Mouse (Mus musculus) myocyte (in vitro differentiated cells): ENCODE measurements around the gene Galnt18. TPM values are rescaled to one million over a fixed set of nuclear protein-coding genes. Genes with fewer than 3 reads are reported as not detected.

Source experiments
- H3K27me3 ChIP-seq: one replicate; pipeline ENCODE4 v1.6.1; 2011; ENCODE audit not compliant: control insufficient read depth, insufficient read depth, insufficient read length
- H3K36me3 ChIP-seq: one replicate; pipeline ENCODE4 v1.6.1; 2011; ENCODE audit not compliant: control insufficient read depth, insufficient read depth
- H3K4me2 ChIP-seq: one replicate; pipeline ENCODE4 v1.6.1; 2011; ENCODE audit warnings: low read depth, control low read depth
- H3K4me3 ChIP-seq: one replicate; pipeline ENCODE4 v1.5.1; 2011; ENCODE audit warnings: mild to moderate bottlenecking, control low read depth, moderate library complexity
- H3K79me2 ChIP-seq: one replicate; pipeline ENCODE4 v1.6.1; 2011; ENCODE audit not compliant: control insufficient read depth, insufficient read depth
- H3ac ChIP-seq: one replicate; pipeline ENCODE4 v1.6.1; 2011; ENCODE audit not compliant: control insufficient read depth, insufficient read length
- CEBPB ChIP-seq: IDR thresholded peaks from 2 replicates; pipeline ENCODE4 v1.6.1; 2011; ENCODE audit warnings: mild to moderate bottlenecking, moderate library complexity; ENCODE audit not compliant: poor library complexity, insufficient read depth, severe bottlenecking
- E2F4 ChIP-seq: IDR thresholded peaks from one replicate; pipeline ENCODE4 v1.6.1; 2011; ENCODE audit warnings: mild to moderate bottlenecking, control low read depth, moderate library complexity; ENCODE audit not compliant: insufficient read depth
- MAX ChIP-seq: IDR thresholded peaks from one replicate; pipeline ENCODE4 v1.6.1; 2011; ENCODE audit warnings: low read depth, mild to moderate bottlenecking, control low read depth
- MYOD1 ChIP-seq, 3 experiments: IDR thresholded peaks; one replicate each; pipeline ENCODE4 v1.6.1; 2011; ENCODE audit warnings: control low read depth in 2 of 3, low read depth in 2 of 3, mild to moderate bottlenecking in 2 of 3, moderate library complexity in 1 of 3; ENCODE audit not compliant: insufficient read length in 2 of 3, control insufficient read depth in 1 of 3
- MYOG ChIP-seq, 3 experiments: IDR thresholded peaks; one replicate each; pipeline ENCODE4 v1.6.1; 2011; ENCODE audit warnings: control low read depth in 2 of 3, low read depth in 2 of 3, mild to moderate bottlenecking in 2 of 3; ENCODE audit not compliant: insufficient read length in 2 of 3, control insufficient read depth in 1 of 3, insufficient read depth in 1 of 3
- POLR2A ChIP-seq: IDR thresholded peaks from one replicate; pipeline ENCODE4 v1.6.1; 2011; ENCODE audit warnings: low read depth, mild to moderate bottlenecking, control low read depth, moderate library complexity; ENCODE audit not compliant: insufficient read length
- POLR2AphosphoS2 ChIP-seq: IDR thresholded peaks from one replicate; pipeline ENCODE4 v1.6.1; 2011; ENCODE audit warnings: low read depth, control low read depth; ENCODE audit not compliant: insufficient read length
- REST ChIP-seq: IDR thresholded peaks from one replicate; pipeline ENCODE4 v1.6.1; 2011; ENCODE audit warnings: mild to moderate bottlenecking, control low read depth, moderate library complexity; ENCODE audit not compliant: insufficient read depth, insufficient read length
- SRF ChIP-seq: IDR thresholded peaks from one replicate; pipeline ENCODE4 v1.6.1; 2011; ENCODE audit warnings: low read depth; ENCODE audit not compliant: control insufficient read depth, insufficient read length
- TCF12 ChIP-seq: IDR thresholded peaks from one replicate; pipeline ENCODE4 v1.6.1; 2011; ENCODE audit warnings: mild to moderate bottlenecking, control low read depth; ENCODE audit not compliant: poor library complexity, insufficient read depth, severe bottlenecking
- USF1 ChIP-seq: IDR thresholded peaks from one replicate; pipeline ENCODE4 v1.6.1; 2011; ENCODE audit warnings: low read depth, mild to moderate bottlenecking, control low read depth, moderate library complexity
- polyA plus RNA-seq: library from polyadenylated mRNA; unstranded; fragments of >200 nt; fragmentation: generic; extraction: Trizol; gene quantifications from one replicate; pipeline ENCODE4 v1.2.1, GENCODE M21; 2012; ENCODE audit warnings: missing spikeins

The Galnt18 gene
- polyA plus RNA-seq, 1 experiment, result 16.4 TPM

DNA sequence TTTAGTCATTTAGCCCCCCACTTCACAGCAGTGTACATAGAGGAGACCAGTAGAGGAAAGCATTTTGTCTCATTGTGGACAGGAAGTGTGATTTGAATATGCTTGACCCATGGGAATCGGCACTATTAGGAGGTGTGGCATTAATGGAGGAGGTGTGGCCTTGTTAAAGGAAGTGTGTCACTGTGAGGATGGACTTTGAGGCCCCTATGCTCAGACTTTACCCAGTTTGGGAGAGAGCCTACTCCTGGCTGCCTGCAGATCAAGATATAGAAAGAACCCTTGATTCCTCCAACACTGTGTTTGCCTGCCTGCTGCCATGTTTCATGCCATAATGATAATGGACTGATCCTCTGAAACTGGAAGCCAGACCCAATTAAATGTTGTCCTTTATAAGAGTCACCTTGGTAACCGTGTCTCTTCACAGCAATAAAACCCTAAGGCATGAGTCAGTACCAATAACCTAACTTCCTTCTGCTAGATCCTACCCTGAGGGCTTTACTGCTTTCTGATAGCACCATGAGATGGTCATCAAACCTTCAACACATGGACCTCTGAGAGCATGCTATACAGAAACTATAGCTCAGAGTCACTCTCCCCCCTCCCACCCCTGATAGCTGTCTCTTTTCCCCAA, 175.1 kb downstream of the Galnt18 start:
- no peak for TF ChIP-seq SRF
- TF ChIP-seq TCF12, result no peak
- TF ChIP-seq MYOD1 (IDR thresholded peaks at IDR 0.05; ENCODE audit: control insufficient read depth in 1 of 3, insufficient read length in 2 of 3, low read depth in 2 of 3), result no peak
- Histone ChIP-seq H3K4me3 (no peak overlapping the region), H3K27me3 (no peaks in the 10 kb centered on the region), H3ac (no peak overlapping the region), H3K4me2 (no peak overlapping the region), H3K79me2 (no peaks in the 10 kb centered on the region), H3K36me3 (no peaks in the 10 kb centered on the region)

DNA sequence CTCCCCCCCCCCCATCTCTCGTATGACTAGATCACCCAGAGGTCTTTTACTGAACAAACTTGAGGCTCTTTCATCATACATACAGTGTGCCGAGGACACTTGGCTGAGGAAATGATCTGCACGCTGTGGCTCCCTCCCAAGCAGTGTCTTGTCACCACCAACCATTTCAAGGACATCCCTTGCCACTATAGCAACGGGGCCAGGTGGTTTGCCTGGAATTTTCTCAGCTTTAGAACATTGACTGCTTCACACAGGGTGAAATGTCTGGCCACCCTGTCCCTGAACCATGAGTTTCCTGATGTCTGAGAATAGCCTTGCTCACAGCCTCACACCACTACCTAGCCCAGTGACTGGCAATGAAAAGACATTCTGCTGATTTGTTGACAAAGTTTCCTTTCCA, 176.6 kb downstream of the Galnt18 start:
- no peak overlapping the region for H3K4me2 ChIP-seq
- H3K36me3 ChIP-seq, result no peaks in the 10 kb centered on the region
- H3ac ChIP-seq, result no peak overlapping the region
- TF ChIP-seq MAX (no peak), POLR2AphosphoS2 (no peak), MYOD1 (IDR thresholded peaks at IDR 0.05; ENCODE audit: control insufficient read depth in 1 of 3, insufficient read length in 2 of 3, low read depth in 2 of 3) (no peak), MYOG (IDR thresholded peaks at IDR 0.05; ENCODE audit: control insufficient read depth in 1 of 3, insufficient read depth in 1 of 3, insufficient read length in 2 of 3, low read depth in 2 of 3) (no peak)
- H3K79me2 ChIP-seq, result no peaks in the 10 kb centered on the region
- H3K4me3 ChIP-seq, result no peak overlapping the region
- no peaks in the 10 kb centered on the region for H3K27me3 ChIP-seq

DNA sequence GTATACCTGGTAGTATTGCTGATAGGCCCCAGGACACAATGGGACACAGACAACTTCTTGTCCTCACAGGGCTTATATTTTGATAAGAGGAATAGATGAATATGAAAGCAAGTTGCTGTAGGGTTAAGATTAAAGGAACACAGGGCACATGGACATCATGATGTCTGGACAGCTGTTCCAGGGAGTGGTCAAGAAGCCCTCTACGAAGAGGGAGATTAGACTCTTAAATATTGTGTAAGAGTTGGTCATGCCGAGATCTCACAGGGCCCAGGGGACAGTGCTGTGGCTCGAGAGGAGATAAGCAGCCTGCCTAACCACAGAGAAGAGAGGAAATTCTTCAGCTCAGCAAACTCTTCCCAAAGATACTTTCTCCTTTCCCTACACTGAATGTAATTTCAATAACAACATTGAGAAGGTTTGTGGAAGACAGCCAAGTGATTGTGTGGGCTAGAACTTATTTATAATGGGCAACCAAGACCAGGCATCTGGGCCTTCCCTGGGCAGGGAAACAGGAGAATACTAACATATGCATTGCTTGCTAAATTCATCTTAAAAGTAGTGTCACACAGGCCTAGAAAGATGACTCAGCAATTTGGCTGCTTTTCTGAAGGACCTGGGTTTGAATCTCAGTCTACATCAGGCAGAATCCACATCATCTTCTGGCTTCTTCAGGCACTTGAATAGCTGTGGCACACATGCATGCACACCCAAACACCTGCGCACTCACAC, 178.3 kb downstream of the Galnt18 start:
- no peaks in the 10 kb centered on the region for H3K79me2 ChIP-seq
- no peak overlapping the region for H3ac ChIP-seq
- no peak overlapping the region for H3K4me3 ChIP-seq
- TF ChIP-seq MYOD1 (IDR thresholded peaks at IDR 0.05; ENCODE audit: control insufficient read depth in 1 of 3, insufficient read length in 2 of 3, low read depth in 2 of 3) (peak in 2 of 3 experiments; percentile 51 to 69), CEBPB (peak; percentile 71), POLR2A (no peak)
- H3K4me2 ChIP-seq, result no peak overlapping the region
- no peaks in the 10 kb centered on the region for H3K36me3 ChIP-seq
- no peaks in the 10 kb centered on the region for H3K27me3 ChIP-seq

DNA sequence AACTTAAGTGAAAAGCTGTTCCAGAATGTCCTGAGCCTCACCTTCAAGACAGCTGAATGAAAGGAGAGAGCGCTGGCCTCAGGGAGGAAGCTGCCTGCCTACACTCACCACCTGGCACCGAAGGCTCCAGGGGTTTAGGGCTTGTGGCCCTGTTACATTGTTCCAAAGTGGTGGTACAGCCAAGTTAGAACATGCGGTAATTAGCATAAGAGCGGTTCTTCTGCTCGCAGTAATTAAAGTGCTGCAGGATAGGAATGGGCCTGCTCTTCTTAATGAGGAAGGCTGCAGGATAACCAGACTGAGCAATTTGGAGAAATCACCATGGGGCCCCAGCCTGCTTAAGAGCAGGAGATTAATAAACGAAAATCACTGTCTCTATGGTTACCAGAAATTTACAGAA, 179.0 kb downstream of the Galnt18 start:
- Histone ChIP-seq H3K4me3 (no peak overlapping the region), H3K79me2 (no peaks in the 10 kb centered on the region), H3K36me3 (no peaks in the 10 kb centered on the region), H3K4me2 (no peak overlapping the region), H3K27me3 (no peaks in the 10 kb centered on the region), H3ac (no peak overlapping the region)
- TF ChIP-seq MAX (no peak), USF1 (no peak), SRF (no peak), POLR2AphosphoS2 (no peak), TCF12 (no peak), MYOD1 (IDR thresholded peaks at IDR 0.05; ENCODE audit: control insufficient read depth in 1 of 3, insufficient read length in 2 of 3, low read depth in 2 of 3) (peak in 1 of 3 experiments; percentile 5)

GRCm38 (mm10) chr7:111593680-111594079, 186.1 kb downstream of the Galnt18 start:
- no peak overlapping the region for H3ac ChIP-seq
- TF ChIP-seq TCF12, result no peak
- no peaks in the 10 kb centered on the region for H3K27me3 ChIP-seq
- H3K4me2 ChIP-seq, result no peak overlapping the region
- no peaks in the 10 kb centered on the region for H3K36me3 ChIP-seq
- H3K4me3 ChIP-seq, result no peak overlapping the region
- no peaks in the 10 kb centered on the region for H3K79me2 ChIP-seq

- no peaks in the 10 kb centered on the region for H3K36me3 ChIP-seq
- no peaks in the 10 kb centered on the region for H3K79me2 ChIP-seq
- H3K4me2 ChIP-seq, result no peak overlapping the region
- H3K27me3 ChIP-seq, result no peaks in the 10 kb centered on the region
- no peak overlapping the region for H3ac ChIP-seq
- no peak overlapping the region for H3K4me3 ChIP-seq
- no peak for TF ChIP-seq POLR2AphosphoS2
- no peak for TF ChIP-seq E2F4
- no peak for TF ChIP-seq MYOD1 (IDR thresholded peaks at IDR 0.05; ENCODE audit: control insufficient read depth in 1 of 3, insufficient read length in 2 of 3, low read depth in 2 of 3)
- TF ChIP-seq REST, result no peak
- TF ChIP-seq SRF, result no peak
These were observed 190.2 kb downstream of the Galnt18 start for GRCm38 (mm10) chr7:111589506-111590125.
